In genomic region chr15:31611027-31611426, GRCm38 (mm10) we compare ENCODE assay signal across 10 mouse cellular contexts. TPM values are rescaled to one million over a fixed set of nuclear protein-coding genes. Genes with fewer than 3 reads are reported as not detected.
DNase-seq lines count a peak whose midpoint lies in the region; ATAC-seq and TF ChIP-seq lines count a peak whose summit lies in the region.
"Had no signal": no experiment of that assay in that cellular context is flagged by ENCODE, and none has a peak within 500 bp of the region (broad histone marks: within the 10 kb centered on the region; RNA-seq: fewer than 3 reads in every experiment).

No protein-coding gene starts in this region.

- 0 out of 2 replicates have a peak, but pooled peaks cover 4% of the 10 kb centered on the region for H3K36me3 ChIP-seq in lung, postnatal 0 days (ENCODE audit: insufficient read depth, low read length)

- intact Hi-C loops in gastrocnemius, adult 2 months (cut with DNase I) = loop anchor here (10.0 kb wide), 1 partner anchor 634 kb away; the partner anchor contains the start of gene Sema5a
- intact Hi-C loops in gastrocnemius, postnatal 36 days (cut with DNase I) = no loop called here

- no peaks in the 10 kb centered on the region for H3K4me1 ChIP-seq in lung, postnatal 0 days (ENCODE audit: insufficient read depth, low read depth, low read length)
- no peaks in the 10 kb centered on the region for H3K4me1 ChIP-seq in cortical plate, adult 2 months (ENCODE audit: control insufficient read depth, insufficient read depth, low read length)

- WGBS in lung, postnatal 0 days = 65% methylated on average over 3 of the region's 3 CpGs

- H3K27me3 ChIP-seq in lung, postnatal 0 days (replicated peaks; ENCODE audit: insufficient read depth, low read length) = no peaks in the 10 kb centered on the region
- H3K27me3 ChIP-seq: liver, embryonic 15.5 days had no signal

- no peak for DNase-seq in gastrocnemius, adult 2 months
- DNase-seq in gastrocnemius, postnatal 36 days = no peak
- peak; percentile 64 for DNase-seq in lung, postnatal 0 days (ENCODE audit: low spot score)
- DNase-seq in lung, postnatal 14 days = no peak
- DNase-seq in lung, postnatal 4 days = peak; percentile 33 to 56
- DNase-seq in frontal cortex, postnatal 25 days (ENCODE audit: low spot score in 2 of 2) = no peak

- no peak for TF ChIP-seq POLR2A in cortical plate, adult 2 months (IDR thresholded peaks at IDR 0.05; ENCODE audit: extremely low read depth, insufficient read depth, low read length)

- H3K4me2 ChIP-seq in lung, postnatal 0 days (replicated peaks; ENCODE audit: low read depth, low read length) = no peak overlapping the region
- H3K4me2 ChIP-seq: liver, embryonic 15.5 days had no signal

- peak; percentile 43 for TF ChIP-seq CTCF in gastrocnemius, adult 2 months (IDR thresholded peaks at IDR 0.05)
- TF ChIP-seq CTCF in lung, postnatal 0 days (IDR thresholded peaks at IDR 0.05) = peak; percentile 72
- TF ChIP-seq CTCF in cortical plate, adult 2 months (IDR thresholded peaks at IDR 0.05; ENCODE audit: extremely low read depth, insufficient read depth, low read length) = peak; percentile 51

- no peak overlapping the region for H3K27ac ChIP-seq in gastrocnemius, adult 2 months
- no peak overlapping the region for H3K27ac ChIP-seq in lung, postnatal 0 days (ENCODE audit: low read length)
- no peak overlapping the region for H3K27ac ChIP-seq in cortical plate, adult 2 months (ENCODE audit: insufficient read depth, low read length)
- H3K27ac ChIP-seq: liver, embryonic 15.5 days had no signal

- peak; percentile 62 for ATAC-seq in lung, postnatal 0 days
- ATAC-seq in activated CD4-positive, CD25-positive, alpha-beta regulatory T cell, adult 4 months = no peak

- H3K9ac ChIP-seq in lung, postnatal 0 days (replicated peaks; ENCODE audit: low read depth) = no peak overlapping the region
- H3K9ac ChIP-seq: liver, embryonic 15.5 days had no signal

- H3K4me3 ChIP-seq in gastrocnemius, adult 2 months = no peak overlapping the region
- no peak overlapping the region for H3K4me3 ChIP-seq in lung, postnatal 0 days (ENCODE audit: low read depth, low read length)
- H3K4me3 ChIP-seq in cortical plate, adult 2 months (ENCODE audit: insufficient read depth, low read length) = no peak overlapping the region
- H3K4me3 ChIP-seq: liver, embryonic 15.5 days had no signal

- no peaks in the 10 kb centered on the region for H3K9me3 ChIP-seq in lung, postnatal 0 days (ENCODE audit: low read length)
- H3K9me3 ChIP-seq: G1E; liver, embryonic 15.5 days had no signal

- TF ChIP-seq EP300 in lung, postnatal 0 days (IDR thresholded peaks at IDR 0.05) = no peak

RNA-seq across cellular contexts. Expression of gene Fam173b, which starts 9.4 kb away (rescaled TPM):
- total RNA-seq in gastrocnemius, adult 2 months (2021) = 10 to 100 TPM; 13.9 to 17.7 TPM
- total RNA-seq in gastrocnemius, postnatal 36 days (2021) = 10 to 100 TPM; 11.4 to 12.0 TPM
- 9.8 and 14.0 TPM in 2 replicates for polyA plus RNA-seq in lung, postnatal 0 days (2015; fragmentation: Nextera tagmentation; extraction: Ambion mirVana)
- polyA plus RNA-seq in cortical plate, adult 2 months (2012; rRNA removed) = 11.9 and 13.2 TPM in 2 replicates
- polyA plus RNA-seq in activated CD4-positive, CD25-positive, alpha-beta regulatory T cell, adult 4 months (2017; shearing (Covaris generic)) = 10 to 100 TPM; 20.0 to 26.3 TPM

RNA-seq across cellular contexts. Expression of gene Cct5, which starts 9.4 kb away (rescaled TPM):
- 100 to 1,000 TPM; 113 to 132 TPM for total RNA-seq in gastrocnemius, adult 2 months (2021)
- total RNA-seq in gastrocnemius, postnatal 36 days (2021) = 100 to 1,000 TPM; 122 to 124 TPM
- polyA plus RNA-seq in lung, postnatal 0 days (2015; fragmentation: Nextera tagmentation; extraction: Ambion mirVana) = 211 and 225 TPM in 2 replicates
- 172 and 180 TPM in 2 replicates for polyA plus RNA-seq in cortical plate, adult 2 months (2012; rRNA removed)
- 100 to 1,000 TPM; 432 to 525 TPM for polyA plus RNA-seq in activated CD4-positive, CD25-positive, alpha-beta regulatory T cell, adult 4 months (2017; shearing (Covaris generic))

RNA-seq across cellular contexts. Expression of gene Cmbl, which starts 45.8 kb away (rescaled TPM):
- total RNA-seq in gastrocnemius, adult 2 months (2021) = 10 to 100 TPM; 30.4 to 58.0 TPM
- 10 to 100 TPM; 43.3 to 47.6 TPM for total RNA-seq in gastrocnemius, postnatal 36 days (2021)
- 12.2 and 13.5 TPM in 2 replicates for polyA plus RNA-seq in lung, postnatal 0 days (2015; fragmentation: Nextera tagmentation; extraction: Ambion mirVana)
- 22.0 and 23.8 TPM in 2 replicates for polyA plus RNA-seq in cortical plate, adult 2 months (2012; rRNA removed)
- polyA plus RNA-seq in activated CD4-positive, CD25-positive, alpha-beta regulatory T cell, adult 4 months (2017; shearing (Covaris generic)) = under 1 TPM in 1 of 2 experiments, not detected in 1; 0.80 TPM
- total RNA-seq: G1E had no signal
- polyA plus RNA-seq: G1E had no signal

Comparison
In these comparisons a context has a peak if more than half of its experiments do, and no peak if none do; other contexts are left out.
1. DNase-seq: peak in lung, postnatal 0 days (single experiment) and lung, postnatal 4 days (2 of 2); none in gastrocnemius, adult 2 months (single experiment), gastrocnemius, postnatal 36 days (0 of 2), lung, postnatal 14 days (single experiment) and frontal cortex, postnatal 25 days (0 of 2).
2. Peak in every context shown above with its lines, with median percentiles within 50 percentile points of each other: CTCF ChIP-seq.